Mouse (Mus musculus) embryonic facial prominence, embryonic 11.5 days (tissue): Measurements from ENCODE around the gene Ppm1b. TPM values are rescaled to one million over a fixed set of nuclear protein-coding genes. Genes with fewer than 3 reads are reported as not detected.

Experiments used
- ATAC-seq: fragments of 200-750 bp; cut with Nextera tagmentation; replicated peaks from 2 replicates; pipeline ENCODE4 v1.8.0; 2017; ENCODE audit warnings: low read depth; ENCODE audit not compliant: insufficient number of reproducible peaks, low FRiP score, low TSS enrichment
- DNase-seq: peaks from one replicate; pipeline ENCODE4 v3.0.0-alpha.2; 2015; ENCODE audit warnings: low spot score
- H3K27ac ChIP-seq: fragments of 300-500 bp; sonication (generic); replicated peaks from 2 replicates; pipeline ENCODE4 v1.5.1; 2014; ENCODE audit warnings: mild to moderate bottlenecking, low read depth, low read length, control low read depth
- H3K27me3 ChIP-seq: fragments of 300-500 bp; sonication (generic); 2 replicates; pipeline ENCODE4 v1.6.1; 2014; ENCODE audit warnings: mild to moderate bottlenecking, low read length, moderate library complexity, mixed read lengths; ENCODE audit not compliant: control insufficient read depth, insufficient read depth
- H3K36me3 ChIP-seq: fragments of 300-500 bp; sonication (generic); replicated peaks from 2 replicates; pipeline ENCODE4 v1.6.1; 2014; ENCODE audit warnings: low read depth, mild to moderate bottlenecking, low read length, moderate library complexity, mixed read lengths; ENCODE audit not compliant: control insufficient read depth, insufficient read depth
- H3K4me1 ChIP-seq: fragments of 300-500 bp; sonication (generic); 2 replicates; pipeline ENCODE4 v1.6.1; 2014; ENCODE audit warnings: low read length, mixed read lengths; ENCODE audit not compliant: control insufficient read depth, insufficient read depth
- H3K4me2 ChIP-seq: fragments of 300-500 bp; sonication (generic); 2 replicates; pipeline ENCODE4 v1.6.1; 2014; ENCODE audit warnings: low read depth, mild to moderate bottlenecking, control low read depth, low read length, moderate library complexity
- H3K4me3 ChIP-seq: fragments of 300-500 bp; sonication (generic); 2 replicates; pipeline ENCODE4 v1.5.1; 2014; ENCODE audit warnings: low read depth, low read length, control low read depth
- H3K9ac ChIP-seq: fragments of 300-500 bp; sonication (generic); replicated peaks from 2 replicates; pipeline ENCODE4 v1.6.1; 2014; ENCODE audit warnings: mild to moderate bottlenecking, control low read depth, low read length
- H3K9me3 ChIP-seq: fragments of 300-500 bp; sonication (generic); replicated peaks from 2 replicates; pipeline ENCODE4 v1.6.1; 2016; ENCODE audit warnings: mild to moderate bottlenecking, low read length, inconsistent platforms, mixed read lengths; ENCODE audit not compliant: control insufficient read depth
- WGBS: fragments of 180-500 bp; shearing (Covaris S2); extraction: QIAGEN DNeasy Blood & Tissue Kit; methylation state at CpG from one replicate; pipeline ENCODE4 v1.1.7; 2014; 5-methylcytosine and 5-hydroxymethylcytosine counted together
- polyA plus RNA-seq: library from polyadenylated mRNA; unstranded; fragments of >200 nt; fragmentation: Nextera tagmentation; extraction: Ambion mirVana; gene quantifications from 2 replicates; pipeline ENCODE4 v1.2.1, GENCODE M21; 2014

The Ppm1b gene
- polyA plus RNA-seq, 1 experiment from 2014 or later = 93.9 TPM

DNA sequence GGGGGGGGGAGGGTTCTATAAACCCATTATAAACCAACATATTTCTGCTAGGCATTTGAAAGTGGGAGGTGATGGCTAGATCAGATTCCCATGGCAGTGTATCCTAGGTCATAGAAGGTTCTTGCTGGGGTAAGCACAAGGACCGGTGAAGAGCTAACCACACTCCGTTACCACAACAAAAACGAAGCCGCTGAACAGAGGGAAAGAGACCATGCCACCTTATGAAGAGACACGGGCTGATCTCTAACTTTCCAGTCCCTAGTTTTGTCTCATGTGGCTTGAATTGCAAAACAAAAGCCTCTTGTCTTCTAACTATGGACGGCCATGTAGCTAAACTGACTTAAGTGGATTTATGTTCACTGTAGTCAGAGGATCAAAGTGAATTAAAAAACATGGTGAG lies 12.2 kb upstream of the Ppm1b start:
- ATAC-seq (no peak), DNase-seq (no peak)
- Histone ChIP-seq H3K36me3 (no peaks in the 10 kb centered on the region), H3K4me2 (no peak overlapping the region), H3K9ac (no peak overlapping the region), H3K27me3 (no peaks in the 10 kb centered on the region), H3K9me3 (no peaks in the 10 kb centered on the region), H3K4me3 (no peak overlapping the region), H3K27ac (no peak overlapping the region), H3K4me1 (no peaks in the 10 kb centered on the region)
- 83% methylated on average over 6 of the region's 6 CpGs for WGBS

GRCm38 (mm10) chr17:84952521-84952920 lies 4.0 kb upstream of the Ppm1b start:
- Histone ChIP-seq H3K9ac (no peak overlapping the region), H3K27ac (no peak overlapping the region)

GRCm38 (mm10) chr17:84953776-84954175 lies 2.8 kb upstream of the Ppm1b start:
- WGBS = 79% methylated on average over 5 of the region's 5 CpGs
- H3K4me1 ChIP-seq = no peaks in the 10 kb centered on the region
- no peaks in the 10 kb centered on the region for H3K27me3 ChIP-seq
- DNase-seq (no peak), ATAC-seq (no peak)
- no peak overlapping the region for H3K27ac ChIP-seq
- no peak overlapping the region for H3K4me2 ChIP-seq
- no peaks in the 10 kb centered on the region for H3K36me3 ChIP-seq
- H3K9me3 ChIP-seq = no peaks in the 10 kb centered on the region
- H3K4me3 ChIP-seq = no peak overlapping the region
- H3K9ac ChIP-seq = no peak overlapping the region

More at GRCm38 (mm10) chr17:84952521-84952920, 4.0 kb upstream of the Ppm1b start:
- no peaks in the 10 kb centered on the region for H3K4me1 ChIP-seq
- H3K9me3 ChIP-seq = no peaks in the 10 kb centered on the region
- H3K4me3 ChIP-seq = no peak overlapping the region
- ATAC-seq (no peak), DNase-seq (no peak)
- H3K27me3 ChIP-seq = no peaks in the 10 kb centered on the region
- 93% methylated on average over 5 of the region's 5 CpGs for WGBS
- H3K4me2 ChIP-seq = no peak overlapping the region
- H3K36me3 ChIP-seq = no peaks in the 10 kb centered on the region

GRCm38 (mm10) chr17:84954881-84955280 lies 1.7 kb upstream of the Ppm1b start:
- no peak overlapping the region for H3K9ac ChIP-seq
- no peaks in the 10 kb centered on the region for H3K36me3 ChIP-seq
- no peak for ATAC-seq
- no peak overlapping the region for H3K4me2 ChIP-seq
- no peak for DNase-seq
- no peak overlapping the region for H3K4me3 ChIP-seq
- no peaks in the 10 kb centered on the region for H3K4me1 ChIP-seq
- 90% methylated on average over 5 of the region's 5 CpGs for WGBS
- no peaks in the 10 kb centered on the region for H3K9me3 ChIP-seq
- H3K27me3 ChIP-seq = no peaks in the 10 kb centered on the region
- H3K27ac ChIP-seq = no peak overlapping the region

- Histone ChIP-seq H3K9ac (peak overlapping the region; percentile 53), H3K27ac (peak overlapping the region; percentile 74), H3K4me2 (peak overlapping the region; percentile 54), H3K4me3 (peak overlapping the region; percentile 23), H3K9me3 (no peaks in the 10 kb centered on the region), H3K4me1 (no peaks in the 10 kb centered on the region), H3K27me3 (no peaks in the 10 kb centered on the region), H3K36me3 (no peaks in the 10 kb centered on the region; the same call in 1 of the 2 replicates)
- ATAC-seq (peak; percentile 91), DNase-seq (peak; percentile 91)
- under 1% methylated on average over 24 of the region's 24 CpGs for WGBS
Observed at GRCm38 (mm10) chr17:84956931-84957486, 468 bp downstream of the Ppm1b start.

DNA sequence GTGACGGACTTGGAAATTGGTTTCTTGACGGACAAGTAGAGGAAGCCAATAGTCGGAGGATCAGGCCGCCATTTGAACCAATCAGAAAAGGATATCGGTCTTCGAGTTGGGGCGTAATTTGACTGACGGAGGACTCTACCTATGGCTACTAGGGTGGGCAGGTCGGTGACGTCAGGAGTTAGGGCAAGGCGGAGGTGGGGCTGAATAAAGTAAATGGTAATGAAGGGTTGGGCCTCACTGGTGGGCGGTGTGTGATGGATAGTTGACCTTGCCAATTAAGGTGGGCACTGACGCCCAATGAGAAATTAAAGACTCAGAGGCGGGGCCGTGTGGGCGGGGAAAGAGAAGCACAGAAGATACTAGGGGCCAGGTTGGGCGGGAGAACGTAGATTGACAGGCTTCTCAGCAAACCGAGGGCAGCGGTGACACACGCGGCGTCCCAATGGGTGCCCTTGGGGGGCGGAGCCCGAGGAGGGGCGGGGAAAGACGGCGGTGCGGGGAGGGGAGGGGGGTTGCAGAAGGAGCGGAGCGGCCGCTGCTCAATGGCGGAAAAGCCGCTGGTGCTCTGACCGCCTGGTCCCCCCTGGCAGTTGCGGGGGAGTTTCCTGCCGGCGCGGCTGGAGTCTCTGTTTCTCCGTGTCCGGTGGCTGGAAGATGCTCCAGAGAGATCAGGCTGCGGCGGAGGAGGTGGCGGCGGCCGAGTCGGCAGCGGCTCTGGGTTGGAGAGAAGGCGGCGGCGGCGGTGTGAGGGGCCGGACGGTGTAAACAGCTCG lies 1.1 kb downstream of the Ppm1b start:
- Histone ChIP-seq H3K9me3 (no peaks in the 10 kb centered on the region), H3K4me3 (peak overlapping the region; percentile 96), H3K4me1 (no peaks in the 10 kb centered on the region), H3K27me3 (no peaks in the 10 kb centered on the region), H3K9ac (peak overlapping the region; percentile 96), H3K4me2 (no peak overlapping the region), H3K27ac (peak overlapping the region; percentile 85), H3K36me3 (no peaks in the 10 kb centered on the region; the same call in 1 of the 2 replicates)
- ATAC-seq (peak; percentile 99), DNase-seq (peak; percentile 100)
- under 1% methylated on average over 42 of the region's 55 CpGs for WGBS

DNA sequence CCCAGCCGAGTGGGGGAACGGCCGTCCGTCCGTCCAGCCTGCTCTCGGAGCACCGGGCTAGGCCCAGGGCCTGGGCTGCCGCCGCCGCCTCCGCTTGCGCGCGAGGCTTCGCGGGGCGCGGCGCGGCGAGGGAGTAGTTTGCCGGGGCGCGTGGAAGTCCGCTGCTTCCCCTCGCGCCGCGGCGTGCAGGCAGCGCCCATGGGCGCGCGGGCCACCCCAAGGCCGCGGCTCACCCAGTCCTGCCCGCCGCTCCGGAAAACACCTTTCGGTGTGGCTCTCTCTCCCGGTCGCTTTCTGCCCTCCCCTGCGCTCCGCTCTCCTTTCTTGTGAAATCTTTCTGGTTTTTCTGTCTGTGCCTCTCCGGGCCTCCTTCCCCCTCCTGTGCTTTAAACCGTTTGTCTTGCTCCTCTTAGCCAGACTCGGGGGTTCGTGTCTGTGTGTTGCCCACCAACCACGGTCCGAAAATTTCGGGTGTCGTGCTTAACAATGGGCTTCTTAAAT lies 1.9 kb downstream of the Ppm1b start:
- Histone ChIP-seq H3K4me3 (peak overlapping the region; percentile 96), H3K36me3 (no peaks in the 10 kb centered on the region; the same call in 1 of the 2 replicates), H3K27me3 (no peaks in the 10 kb centered on the region), H3K4me1 (no peaks in the 10 kb centered on the region), H3K4me2 (peak overlapping the region; percentile 56), H3K27ac (peak overlapping the region; percentile 85), H3K9ac (peak overlapping the region; percentile 96), H3K9me3 (no peaks in the 10 kb centered on the region)
- DNase-seq (peak; percentile 23), ATAC-seq (no peak)
- under 1% methylated on average over 52 of the region's 52 CpGs for WGBS
